8 mouse cellular contexts compared by ENCODE assay signal in the genomic region with DNA sequence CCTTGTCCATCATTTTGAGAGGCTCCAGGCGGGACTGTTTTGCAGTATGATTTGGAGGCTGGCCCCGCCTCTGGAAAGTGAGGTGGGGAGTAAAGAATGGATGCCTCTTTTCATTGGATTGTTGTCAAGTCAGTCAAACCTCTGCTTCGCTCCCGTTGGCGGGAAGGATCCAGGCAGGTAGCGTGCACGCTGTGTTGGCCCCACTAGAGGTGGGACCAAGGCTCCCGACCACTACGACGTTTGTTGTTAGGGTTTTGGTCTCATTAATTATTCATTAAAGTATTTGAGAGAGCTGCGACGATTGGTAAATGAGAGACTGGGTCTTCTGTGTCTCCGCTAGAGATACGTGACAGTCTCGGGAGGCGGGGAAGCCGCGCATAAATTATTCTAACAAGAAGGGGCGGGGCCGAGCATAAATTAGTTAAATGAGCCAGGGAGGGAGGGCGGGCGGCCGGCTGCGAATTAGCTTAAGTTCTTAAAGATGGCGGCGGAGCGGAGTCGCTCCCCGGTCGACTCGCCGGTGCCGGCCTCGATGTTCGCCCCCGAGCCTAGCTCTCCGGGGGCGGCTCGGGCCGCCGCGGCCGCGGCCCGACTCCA. TPM values are rescaled to one million over a fixed set of nuclear protein-coding genes. Genes with fewer than 3 reads are reported as not detected.
DNase-seq lines count a peak whose midpoint lies in the region; ATAC-seq lines count a peak whose summit lies in the region.

A gene (plus strand): TSS at position 420 of the 597 bp plus-strand sequence.

- WGBS in heart, embryonic 14.5 days = under 1% methylated on average over 45 of the region's 45 CpGs
- WGBS in liver, embryonic 13.5 days (ENCODE audit: insufficient replicate concordance) = under 1% methylated on average over 45 of the region's 45 CpGs
- 1% methylated on average over 45 of the region's 45 CpGs for WGBS in stomach, embryonic 16.5 days

- no peaks in the 10 kb centered on the region for H3K27me3 ChIP-seq in heart, embryonic 14.5 days (ENCODE audit: control insufficient read depth, insufficient read depth, low read length)
- no peaks in the 10 kb centered on the region for H3K27me3 ChIP-seq in liver, embryonic 13.5 days
- no peaks in the 10 kb centered on the region for H3K27me3 ChIP-seq in stomach, embryonic 16.5 days (ENCODE audit: control insufficient read depth, insufficient read depth, low read length)

- peak; percentile 99 for DNase-seq in c-Kit-negative CD71-positive TER-119-positive erythroid progenitor cells, embryonic 14.5 days (ENCODE audit: low read depth, low spot score)
- DNase-seq in fibroblast of lung, adult 2 months (ENCODE audit: low read depth) = peak; percentile 100
- peak; percentile 99 for DNase-seq in kidney, postnatal 14 days
- peak; percentile 98 for DNase-seq in liver, embryonic 13.5 days
- peak; percentile 94 for DNase-seq in neural tube, embryonic 10.5 days (ENCODE audit: extremely low spot score, low spot score)

- peak within 1 kb of the TSS; percentile 82 to 95 for H3K4me3 ChIP-seq in heart, embryonic 14.5 days (ENCODE audit: control insufficient read depth in 1 of 2, insufficient read depth in 1 of 2, low read depth in 1 of 2, low read length in 2 of 2)
- peak within 1 kb of the TSS; percentile 95 for H3K4me3 ChIP-seq in liver, embryonic 13.5 days (replicated peaks)
- H3K4me3 ChIP-seq in stomach, embryonic 16.5 days (replicated peaks; ENCODE audit: low read length) = peak within 1 kb of the TSS; percentile 87

- peak within 1 kb of the TSS; percentile 93 for H3K9ac ChIP-seq in heart, embryonic 14.5 days (ENCODE audit: low read length)
- peak within 1 kb of the TSS; percentile 99 for H3K9ac ChIP-seq in liver, embryonic 13.5 days
- peak within 1 kb of the TSS; percentile 92 for H3K9ac ChIP-seq in stomach, embryonic 16.5 days (ENCODE audit: low read length)

- H3K4me2 ChIP-seq in heart, embryonic 14.5 days (ENCODE audit: low read length) = peak within 1 kb of the TSS; percentile 99
- peak within 1 kb of the TSS; percentile 97 for H3K4me2 ChIP-seq in liver, embryonic 13.5 days
- peak within 1 kb of the TSS; percentile 97 for H3K4me2 ChIP-seq in stomach, embryonic 16.5 days (ENCODE audit: low read depth, low read length)

- no peaks in the 10 kb centered on the region for H3K36me3 ChIP-seq in heart, embryonic 14.5 days (ENCODE audit: control insufficient read depth, insufficient read depth, low read length)
- H3K36me3 ChIP-seq in liver, embryonic 13.5 days = peaks cover 3% of the 10 kb centered on the region; the same call in 1 of the 2 replicates
- H3K36me3 ChIP-seq in stomach, embryonic 16.5 days (ENCODE audit: control insufficient read depth, insufficient read depth, low read length) = no peaks in the 10 kb centered on the region

- H3K9me3 ChIP-seq in heart, embryonic 14.5 days (ENCODE audit: control insufficient read depth, low read length) = no peaks in the 10 kb centered on the region
- no peaks in the 10 kb centered on the region for H3K9me3 ChIP-seq in liver, embryonic 13.5 days (replicated peaks)
- no peaks in the 10 kb centered on the region for H3K9me3 ChIP-seq in stomach, embryonic 16.5 days (replicated peaks; ENCODE audit: control insufficient read depth, low read length)

- ATAC-seq in CD4-positive, CD25-positive, alpha-beta regulatory T cell, adult 4 months = peak; percentile 81
- peak; percentile 91 for ATAC-seq in heart, embryonic 14.5 days (ENCODE audit: insufficient number of reproducible peaks, insufficient read depth, low FRiP score, low read depth)
- ATAC-seq in liver, embryonic 13.5 days (ENCODE audit: low read depth) = peak; percentile 87
- ATAC-seq in stomach, embryonic 16.5 days (ENCODE audit: insufficient read depth, low FRiP score) = peak; percentile 95

- H3K4me1 ChIP-seq in heart, embryonic 14.5 days (ENCODE audit: control insufficient read depth in 2 of 2, insufficient read depth in 2 of 2, low read length in 2 of 2) = peaks cover 5 to 27% of the 10 kb centered on the region in 2 experiments
- peaks cover 74% of the 10 kb centered on the region for H3K4me1 ChIP-seq in liver, embryonic 13.5 days (replicated peaks)
- H3K4me1 ChIP-seq in stomach, embryonic 16.5 days (ENCODE audit: control insufficient read depth, insufficient read depth, low read length) = peaks cover 25% of the 10 kb centered on the region

- H3K27ac ChIP-seq in heart, embryonic 14.5 days (replicated peaks in 1 of 2; ENCODE audit: control insufficient read depth in 1 of 2, insufficient read depth in 1 of 2, low read depth in 2 of 2, low read length in 2 of 2) = peak within 1 kb of the TSS; percentile 50 to 87
- H3K27ac ChIP-seq in liver, embryonic 13.5 days = peak within 1 kb of the TSS; percentile 95
- H3K27ac ChIP-seq in stomach, embryonic 16.5 days (ENCODE audit: low read length) = peak within 1 kb of the TSS; percentile 71

RNA-seq across cellular contexts. Expression of the gene that starts here (rescaled TPM):
- polyA plus RNA-seq in CD4-positive, CD25-positive, alpha-beta regulatory T cell, adult 4 months (2017; shearing (Covaris generic)) = 10 to 100 TPM; 21.0 to 21.6 TPM
- polyA plus RNA-seq in heart, embryonic 14.5 days (2014; fragmentation: Nextera tagmentation; extraction: Ambion mirVana) = 25.3 and 26.2 TPM in 2 replicates
- polyA plus RNA-seq in liver, embryonic 13.5 days (2015; fragmentation: Nextera tagmentation; extraction: Ambion mirVana) = 32.6 and 36.9 TPM in 2 replicates
- polyA plus RNA-seq in stomach, embryonic 16.5 days (2015; fragmentation: Nextera tagmentation; extraction: Ambion mirVana) = 24.0 and 24.6 TPM in 2 replicates

Comparison
In these comparisons a context has a peak if more than half of its experiments do, and no peak if none do; other contexts are left out.
1. Peak in every context shown above with its lines: DNase-seq, ATAC-seq, H3K4me3 ChIP-seq and H3K27ac ChIP-seq.